Mouse (Mus musculus): ENCODE data around the gene Mymk.

Gene Mymk

DNA sequence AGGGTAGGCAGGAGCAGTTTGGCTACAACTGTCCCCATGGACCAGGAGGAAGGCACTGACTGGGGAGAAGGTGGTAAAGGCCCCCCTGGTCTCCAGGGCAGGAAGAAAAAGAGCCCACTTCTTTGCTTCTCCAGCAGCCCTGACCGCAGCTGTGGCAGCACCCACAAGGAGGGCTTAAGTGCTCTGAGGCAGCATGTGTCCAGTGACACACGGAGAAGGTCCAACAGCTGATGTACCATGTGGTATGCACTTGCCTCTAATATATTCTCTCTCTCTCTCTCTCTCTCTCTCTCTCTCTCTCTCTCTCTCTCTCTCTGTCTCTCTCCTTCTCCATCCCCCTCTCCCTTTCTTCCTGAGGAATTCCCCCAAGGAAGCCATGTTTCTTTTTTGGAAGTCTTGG is at the start of gene Mymk:
Mymk (minus strand) TSS at position 202 of the 400 bp plus-strand sequence.
- no peak for DNase-seq

DNA sequence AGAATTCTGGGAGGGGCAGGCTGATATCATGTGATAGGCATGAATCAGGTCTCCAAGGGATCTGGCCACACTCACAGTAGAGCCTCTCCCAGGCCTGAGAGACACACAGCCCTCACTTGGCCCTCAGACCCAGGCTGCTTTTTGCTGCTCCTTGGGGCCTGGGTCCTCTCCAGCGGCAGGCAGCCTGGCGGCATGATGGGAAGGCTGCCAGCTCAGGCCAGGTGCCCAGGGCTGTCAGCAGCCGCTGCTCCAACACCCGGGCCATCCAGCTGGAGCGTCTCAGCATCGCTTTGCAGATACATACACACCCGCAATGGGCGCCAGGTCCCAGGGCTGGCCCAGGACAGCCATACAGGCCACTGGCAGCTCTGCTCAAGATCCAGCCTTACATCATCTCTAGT is 48.3 kb upstream of the Mymk start:
- DNase-seq, result peak; percentile 23 to 33

DNA sequence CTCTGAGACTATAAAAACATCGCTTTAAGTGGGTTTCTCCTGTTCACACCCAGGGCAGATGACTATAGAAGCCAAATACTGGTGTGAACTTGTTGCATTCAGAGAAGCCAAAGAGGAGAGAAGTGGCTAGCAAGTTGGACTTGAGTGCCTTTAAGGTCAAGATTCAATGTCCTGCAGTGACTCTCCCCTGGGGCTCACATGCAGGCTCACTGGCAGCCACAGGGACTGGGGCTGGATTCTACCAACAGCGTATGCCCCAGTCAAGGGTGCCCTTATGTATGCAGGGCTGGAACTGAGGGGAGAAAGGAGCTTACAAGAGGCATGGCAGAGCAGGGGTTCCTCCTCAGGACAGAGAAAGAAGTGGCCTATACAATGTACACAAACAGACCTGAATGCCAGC is 47.8 kb upstream of the Mymk start:
- DNase-seq, result no peak

DNA sequence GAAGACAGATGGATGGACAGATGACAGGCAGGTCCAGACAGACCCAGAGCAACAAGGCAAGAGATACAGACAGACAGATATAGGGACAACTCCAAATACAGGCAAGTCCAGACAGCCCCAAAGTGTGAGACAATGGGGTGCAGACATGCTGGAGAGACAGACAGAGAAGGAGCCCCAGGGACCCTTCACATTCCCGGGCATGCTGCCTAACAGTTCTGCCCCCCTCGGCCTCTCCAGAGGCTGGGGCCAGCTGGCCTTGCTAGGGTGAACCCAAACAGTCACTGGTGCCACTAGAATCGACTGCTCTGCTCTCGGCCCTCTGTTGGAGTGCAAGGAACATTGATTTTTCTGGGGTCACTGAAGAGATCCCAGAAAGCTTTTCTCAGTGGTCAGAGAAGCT is 46.5 kb upstream of the Mymk start:
- no peak for DNase-seq

DNA sequence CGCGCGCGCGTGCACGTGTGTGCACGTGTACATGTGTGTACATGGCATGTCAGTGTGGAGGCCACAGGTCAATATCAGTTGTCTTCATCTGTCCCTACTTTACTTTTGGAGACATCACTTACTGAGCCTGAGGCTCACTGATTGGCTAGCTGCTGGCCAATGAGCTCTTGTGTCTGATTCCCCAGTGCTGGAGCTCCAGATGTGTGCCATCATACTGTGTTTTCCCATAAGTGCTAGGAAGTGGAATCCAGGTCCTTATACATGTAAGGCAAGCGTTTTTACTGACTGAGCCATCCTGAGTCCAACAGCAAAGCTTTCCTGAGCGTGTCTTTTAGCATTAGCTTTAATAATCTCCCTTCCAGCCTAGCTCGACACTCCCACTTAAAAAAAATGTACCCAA is 42.2 kb upstream of the Mymk start:
- no peak for DNase-seq

DNA sequence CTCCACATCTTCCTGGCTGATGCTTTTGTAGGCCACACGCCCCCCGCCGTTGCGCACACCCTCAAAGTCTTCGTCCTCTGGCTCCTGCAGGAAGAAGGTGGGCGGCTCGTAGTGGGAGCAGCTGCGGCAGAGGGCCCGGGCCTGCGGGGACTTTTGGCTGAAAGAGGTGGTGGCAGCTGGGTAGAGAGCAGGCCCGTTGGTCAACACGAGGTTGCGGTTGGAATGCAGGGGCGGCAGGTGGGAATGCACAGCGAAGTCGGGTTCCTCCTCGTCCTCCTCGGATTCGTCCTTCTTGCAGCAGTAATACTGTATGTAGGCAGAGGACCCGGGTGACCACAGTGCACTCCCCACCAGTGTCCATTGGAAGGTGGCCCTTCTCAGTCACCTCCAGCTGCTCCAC is 40.6 kb upstream of the Mymk start:
- no peak for DNase-seq

DNA sequence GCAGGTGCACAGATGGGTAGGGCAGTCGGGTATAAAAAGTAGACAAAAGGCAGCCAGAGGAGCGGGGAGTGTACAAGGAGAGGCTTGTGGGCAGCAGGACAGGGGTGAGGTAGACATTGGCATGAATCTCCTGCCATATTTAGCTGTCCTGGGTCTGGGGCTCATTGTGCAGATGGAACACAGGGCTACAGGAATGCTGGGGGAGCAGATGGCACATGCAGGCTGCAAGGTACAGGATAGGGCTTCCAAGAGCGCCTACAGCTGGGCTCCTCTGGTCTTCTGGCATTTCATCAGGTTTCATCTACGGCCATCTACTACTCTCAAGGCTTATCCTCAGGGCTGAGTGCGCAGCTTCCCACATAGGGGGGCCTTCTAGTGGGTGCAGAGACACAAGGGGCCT is 37.1 kb upstream of the Mymk start:
- no peak for DNase-seq

DNA sequence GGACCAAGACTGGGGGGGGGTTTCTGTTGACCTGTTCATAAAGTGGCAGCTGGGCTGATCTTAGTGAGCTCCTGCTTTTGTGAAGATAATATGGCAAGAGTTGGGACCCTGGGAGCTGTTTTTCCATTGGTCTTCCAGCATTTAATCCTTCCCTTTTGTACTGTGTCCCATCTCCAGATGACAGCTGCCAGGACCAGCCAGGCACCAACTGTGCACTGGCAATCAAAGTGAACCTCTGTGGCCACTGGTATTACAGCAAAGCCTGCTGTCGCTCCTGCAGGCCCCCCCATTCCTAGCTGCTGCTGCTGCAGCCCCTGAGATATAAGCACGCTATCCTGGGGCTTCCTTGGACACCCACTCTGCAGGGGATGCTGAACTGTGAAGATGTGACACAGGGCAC is 36.2 kb upstream of the Mymk start:
- no peak for DNase-seq

DNA sequence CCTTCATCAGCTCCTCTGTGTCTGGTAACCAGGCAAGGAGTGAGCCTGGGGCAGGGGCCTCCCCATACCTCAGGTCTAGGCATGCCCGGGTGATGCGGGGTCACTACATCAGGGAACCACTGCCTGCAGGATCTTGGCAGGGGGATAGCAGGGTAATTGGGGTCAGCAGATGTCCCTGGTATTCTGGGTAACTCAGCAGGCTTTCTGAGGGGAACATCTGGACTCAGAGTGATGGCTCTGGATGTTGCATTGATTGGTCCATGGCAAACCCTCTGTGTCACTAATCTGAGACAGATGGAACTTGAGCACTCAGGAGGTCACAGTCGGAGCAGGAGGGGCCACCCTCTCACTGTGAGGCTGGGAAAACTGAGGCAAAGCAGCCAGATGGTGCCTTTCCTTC is 34.8 kb upstream of the Mymk start:
- DNase-seq, result no peak

DNA sequence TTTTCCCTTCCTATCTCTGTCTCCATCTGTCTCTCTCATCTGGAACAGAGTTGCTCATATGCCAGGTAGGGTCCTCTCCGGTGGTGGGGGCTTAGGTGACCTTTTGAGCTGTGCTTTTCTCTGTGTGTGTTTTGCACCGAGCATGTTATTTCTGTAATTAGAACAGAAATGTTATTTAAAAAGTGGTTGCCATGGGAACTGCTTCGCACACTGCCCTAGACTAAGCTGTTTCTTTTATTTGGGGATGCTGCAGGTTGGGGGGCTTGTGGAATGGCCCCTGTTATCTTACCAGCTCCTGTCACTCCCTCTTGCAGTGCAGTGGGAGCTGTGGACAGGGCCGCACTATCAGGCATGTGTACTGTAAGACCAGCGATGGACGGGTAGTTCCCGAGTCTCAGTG is 31.6 kb upstream of the Mymk start:
- DNase-seq, result no peak

DNA sequence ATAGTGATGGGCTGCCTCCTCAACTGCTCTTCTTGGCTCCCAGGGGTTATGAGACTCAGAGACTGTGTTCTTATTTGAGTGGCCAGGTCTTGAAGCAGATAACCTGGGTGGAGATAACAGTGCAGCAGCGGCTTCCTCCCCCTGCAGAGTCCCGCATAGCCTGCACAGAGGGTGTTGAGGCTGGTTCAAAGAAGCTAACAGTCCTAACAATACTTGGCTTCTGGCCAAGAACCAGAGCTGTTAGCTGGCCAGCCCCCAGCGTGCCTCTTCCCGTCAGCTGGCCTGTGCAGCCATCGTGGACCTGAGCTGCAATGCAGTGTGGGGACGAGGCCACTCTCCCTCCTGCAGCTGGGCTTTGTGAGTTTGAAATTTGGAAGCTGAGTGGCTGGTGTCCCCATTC is 25.8 kb upstream of the Mymk start:
- peak; percentile 67 to 71 for DNase-seq

DNA sequence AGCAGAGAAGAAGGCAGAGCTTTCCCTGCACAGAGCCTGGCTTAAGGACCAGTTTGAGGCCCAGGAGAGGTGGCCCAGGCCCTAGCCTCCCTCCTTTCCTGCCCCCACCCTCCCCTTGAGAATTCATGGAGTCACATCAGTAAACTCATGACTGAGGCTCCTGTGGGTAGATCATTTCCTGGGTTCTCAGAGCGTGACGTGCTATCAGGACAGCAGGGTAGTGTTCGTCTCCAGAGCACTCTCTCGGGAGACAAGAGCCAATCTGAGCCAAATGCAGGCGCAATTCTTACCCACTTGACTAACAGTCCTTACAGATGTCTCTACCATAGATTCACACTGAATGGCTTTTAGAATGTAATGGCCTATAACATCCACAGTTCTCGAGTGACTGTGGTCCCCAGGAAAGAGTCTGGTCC is 25.3 kb upstream of the Mymk start:
- peak in 1 of 2 experiments; percentile 14 for DNase-seq

DNA sequence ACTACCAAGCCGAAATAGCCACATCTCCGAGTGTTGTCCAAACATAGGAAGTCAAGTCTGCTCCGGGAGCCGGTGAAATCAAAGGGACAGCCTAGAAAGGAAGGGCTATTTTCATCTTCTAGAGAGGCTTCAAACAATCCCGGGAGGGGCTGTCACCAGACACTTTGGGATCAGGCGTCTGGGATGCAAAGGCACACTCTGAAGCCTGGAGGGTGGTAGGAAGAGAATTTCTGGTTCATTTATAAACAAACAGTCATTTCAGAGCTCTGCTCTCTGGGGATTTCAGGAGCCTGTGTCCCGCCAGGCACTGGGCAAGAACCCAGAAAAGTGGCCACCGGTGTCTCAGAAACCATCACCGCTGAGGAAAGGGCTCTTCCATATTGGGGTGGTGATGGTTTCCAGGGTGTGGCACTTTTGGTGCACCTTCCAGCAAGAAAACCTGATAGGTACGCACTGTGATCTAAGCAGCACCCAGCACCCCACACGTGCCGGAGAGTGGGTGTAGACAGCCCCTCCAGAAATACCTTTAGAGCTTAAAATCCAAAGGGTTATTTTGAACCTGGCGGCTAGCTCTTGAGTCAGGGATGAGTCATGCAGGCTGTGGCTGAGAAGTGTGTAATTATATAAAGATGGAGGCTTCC is 24.5 kb upstream of the Mymk start:
- peak in 1 of 2 experiments; percentile 32 for DNase-seq

DNA sequence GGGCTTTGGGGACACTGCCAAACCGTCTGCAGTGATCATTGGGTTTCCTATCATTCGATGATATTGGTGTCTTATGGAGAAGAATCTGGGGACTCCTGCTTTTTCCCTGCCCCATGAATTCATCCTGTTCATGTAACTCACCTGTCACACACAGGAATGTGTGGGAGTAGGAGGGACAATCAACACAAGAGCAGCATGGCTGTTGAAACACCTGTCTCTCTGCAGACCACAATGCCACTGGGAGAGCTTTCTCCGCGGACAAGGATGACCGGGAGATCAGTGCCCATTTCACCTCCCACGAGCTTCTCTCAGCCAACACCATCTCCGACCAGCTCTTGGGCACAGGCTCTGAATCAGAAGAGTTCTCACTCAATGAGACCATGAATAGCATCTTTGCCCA is 23.2 kb upstream of the Mymk start:
- no peak for DNase-seq

DNA sequence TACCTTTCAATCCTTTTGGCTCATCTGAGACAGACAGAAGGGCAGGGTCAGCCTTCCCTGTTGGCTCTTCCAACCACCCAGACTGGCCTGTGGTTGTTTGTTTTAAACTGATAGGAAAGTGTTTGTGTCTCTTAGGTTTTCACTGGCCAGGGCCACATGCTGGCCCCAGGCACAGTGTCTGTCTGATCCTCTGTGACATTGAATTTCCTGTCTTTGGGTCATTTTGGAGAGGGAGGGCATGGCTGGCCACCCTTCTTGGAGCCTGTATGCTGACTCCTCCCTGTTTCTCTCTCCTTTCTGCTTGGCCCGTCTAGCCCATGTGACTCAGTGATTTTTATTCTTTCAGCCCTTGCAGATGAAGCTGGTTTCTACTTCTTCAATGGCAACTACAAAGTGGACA is 17.3 kb upstream of the Mymk start:
- DNase-seq, result no peak

DNA sequence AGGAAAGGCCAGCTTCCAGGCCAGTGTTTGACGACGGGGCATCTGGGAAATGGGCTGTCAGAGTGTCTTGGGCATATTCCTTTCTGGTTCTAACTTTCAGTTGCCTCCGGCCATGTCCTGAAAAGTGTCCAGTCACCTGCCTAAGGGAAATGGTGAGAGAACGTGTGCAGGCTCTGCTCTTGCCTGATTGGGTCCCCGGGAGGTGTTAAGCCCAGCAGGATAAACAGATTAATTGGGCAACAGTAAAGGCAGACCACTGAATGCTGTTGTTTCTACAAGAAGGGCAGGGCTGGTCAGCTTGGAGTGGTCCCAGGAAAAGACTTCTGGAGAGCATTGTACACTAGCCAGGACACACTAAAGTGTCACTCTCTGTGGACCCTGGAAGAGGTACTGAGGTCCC is 16.7 kb upstream of the Mymk start:
- DNase-seq, result no peak

DNA sequence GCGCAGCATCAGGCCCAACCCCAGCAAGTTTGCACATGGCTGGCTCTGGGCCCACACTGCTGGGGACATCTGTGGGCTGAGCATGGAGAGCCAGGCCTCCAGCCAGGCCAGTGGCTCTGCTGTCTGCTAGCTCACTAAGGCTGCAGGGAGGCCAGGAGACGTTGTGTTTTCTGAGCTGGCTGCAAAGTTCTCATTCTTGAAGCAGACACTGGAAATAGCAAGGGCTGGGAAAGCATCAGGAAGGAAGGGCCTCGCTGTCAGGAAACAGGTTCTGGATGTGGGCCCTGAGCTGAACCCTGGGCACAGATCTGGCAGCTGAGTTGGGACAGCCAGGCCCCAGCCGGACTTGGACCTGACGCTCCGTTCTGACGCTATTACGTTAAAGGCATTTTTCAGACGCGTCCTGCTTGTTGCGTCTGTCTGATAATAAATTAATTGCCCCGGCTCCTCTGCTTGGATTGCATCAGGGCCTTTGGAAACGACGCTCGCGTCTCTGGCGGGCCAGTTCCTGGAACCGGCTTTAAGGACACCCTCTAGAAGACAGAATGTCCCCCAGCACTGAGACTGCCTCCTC is 16.2 kb upstream of the Mymk start:
- DNase-seq, result peak; percentile 76 to 85

DNA sequence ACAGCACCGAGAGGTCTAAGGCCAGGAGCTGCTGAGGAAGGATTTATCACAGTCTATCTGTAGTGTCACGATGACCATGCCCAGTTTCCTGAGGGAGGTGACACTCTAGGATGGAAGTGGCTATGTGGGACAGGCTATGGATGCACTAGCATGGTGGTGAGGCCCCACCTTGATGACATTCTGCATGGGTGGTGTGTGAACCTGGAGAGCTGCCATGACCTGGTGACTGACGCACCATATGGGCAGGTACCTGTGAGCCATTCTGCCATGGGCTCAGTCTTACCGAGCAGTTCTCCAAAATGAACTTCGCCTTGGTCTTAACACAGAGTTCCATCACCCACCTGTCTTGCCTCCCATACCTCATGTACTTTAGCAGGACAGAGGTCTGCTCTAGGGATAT is 15.6 kb upstream of the Mymk start:
- no peak for DNase-seq

DNA sequence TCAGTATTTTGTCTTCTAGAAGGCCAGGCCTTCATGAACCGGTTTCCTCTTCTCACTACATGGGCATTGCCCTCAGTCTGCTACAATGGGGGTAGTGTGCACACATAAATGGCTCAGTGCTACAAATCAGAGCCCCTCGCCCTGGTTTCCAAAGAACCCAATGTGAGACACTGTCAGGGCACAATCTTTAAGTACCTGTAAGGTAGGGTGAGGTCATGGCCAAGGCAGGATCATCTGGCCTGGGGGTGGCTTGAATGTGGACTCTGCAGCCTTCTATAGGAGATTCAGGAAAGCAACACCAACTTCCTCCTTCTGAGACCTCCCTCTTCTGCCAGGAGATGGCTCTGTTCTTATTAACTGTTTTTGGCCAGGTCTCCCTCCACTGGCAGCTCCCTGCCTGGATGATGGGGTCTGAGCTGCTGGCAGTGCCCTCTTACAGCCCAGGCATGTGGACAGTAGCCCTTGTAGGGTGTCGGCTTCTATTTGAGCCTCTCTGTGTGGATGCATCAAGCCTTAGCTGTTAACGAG is 14.6 kb upstream of the Mymk start:
- DNase-seq, result no peak

DNA sequence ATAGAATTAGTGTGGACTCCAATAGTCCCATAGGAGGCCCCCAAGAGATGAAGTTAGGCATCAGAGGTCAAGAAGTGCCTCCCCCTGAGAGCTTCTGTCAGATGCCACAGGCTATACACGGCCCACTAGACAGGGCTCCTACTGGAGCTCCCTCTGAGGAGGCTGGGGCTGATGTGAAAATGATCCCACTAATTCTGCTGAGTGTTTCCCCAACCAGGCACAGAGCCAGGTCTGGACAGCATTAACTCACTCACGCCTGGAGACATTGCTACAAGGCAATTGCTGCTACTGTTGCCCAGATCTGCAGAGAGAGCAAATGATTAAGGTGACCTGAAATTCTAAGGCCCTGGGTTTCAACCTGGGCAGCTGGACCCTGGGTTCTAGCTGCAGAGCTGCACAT is 13.8 kb upstream of the Mymk start:
- peak; percentile 63 to 66 for DNase-seq

DNA sequence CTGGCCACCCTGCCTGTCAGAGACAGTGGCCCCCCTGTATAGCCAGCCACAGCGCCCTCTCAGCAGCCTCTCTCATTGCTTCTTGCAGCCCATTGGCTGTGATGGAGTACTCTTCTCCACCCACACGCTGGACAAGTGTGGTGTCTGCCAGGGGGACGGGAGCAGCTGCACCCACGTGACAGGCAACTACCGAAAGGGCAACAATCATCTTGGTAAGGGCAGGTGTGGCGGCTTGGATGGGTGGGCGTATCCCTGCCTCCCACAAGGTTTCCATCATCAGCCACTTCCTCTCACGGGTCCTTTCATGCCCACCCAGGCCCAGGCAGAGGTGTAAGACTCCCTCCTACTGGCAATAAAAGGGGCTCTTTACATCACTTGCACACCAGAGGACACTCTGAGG is 13.0 kb upstream of the Mymk start:
- DNase-seq, result peak in 1 of 2 experiments; percentile 23

DNA sequence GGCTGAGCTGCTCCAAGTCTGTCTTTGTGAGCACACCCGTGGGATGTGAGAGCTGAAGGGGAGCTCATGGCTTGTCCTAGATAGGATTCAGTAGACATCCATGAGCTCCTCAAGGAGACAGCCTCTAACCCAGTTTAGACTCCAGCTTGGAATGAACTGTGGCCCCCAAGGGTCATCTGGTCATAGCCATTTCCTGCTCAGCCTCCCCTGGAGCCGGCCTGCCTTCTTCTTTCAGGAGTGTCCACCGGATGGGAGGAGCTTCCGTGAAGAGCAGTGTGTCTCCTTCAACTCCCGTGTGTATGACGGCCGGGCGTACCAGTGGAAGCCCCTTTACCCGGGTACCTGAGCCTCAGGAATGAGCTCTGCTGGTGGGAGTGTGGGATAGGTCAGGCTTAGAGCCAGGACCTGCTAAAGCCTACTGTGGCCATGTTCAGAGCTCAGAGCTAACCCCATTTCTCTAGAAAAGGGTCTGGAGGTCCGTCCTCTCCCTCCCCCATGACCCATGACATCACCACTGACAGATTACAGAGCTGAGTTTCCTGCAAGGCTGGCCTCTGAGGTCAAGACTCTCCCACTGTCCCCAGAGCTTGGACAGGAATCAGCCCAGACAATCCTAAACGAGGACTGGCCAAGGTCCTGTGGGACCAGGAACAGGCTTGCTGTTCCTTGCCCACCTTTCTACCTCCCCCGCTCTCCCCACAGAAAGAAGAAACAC is 11.9 kb upstream of the Mymk start:
- peak; percentile 45 to 61 for DNase-seq

DNA sequence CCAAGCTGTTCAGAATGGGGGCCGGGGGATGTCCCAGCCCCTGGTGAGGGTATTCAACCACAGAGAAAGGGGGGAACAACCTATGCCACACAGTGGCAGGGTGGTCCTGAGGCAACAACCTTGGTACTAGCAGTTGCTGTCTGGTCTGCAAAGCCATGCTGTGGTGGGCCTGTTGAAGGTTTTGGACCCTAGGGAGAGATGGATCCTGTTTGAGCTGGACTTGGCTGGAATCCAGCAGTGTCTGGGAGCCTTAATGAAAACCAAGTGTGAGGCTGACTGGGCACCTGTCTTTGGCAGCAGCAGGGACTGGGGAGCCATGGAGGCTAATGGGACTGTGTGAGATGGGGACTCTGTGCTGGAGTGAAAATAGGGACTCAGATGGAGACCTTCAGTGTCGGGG is 7.7 kb upstream of the Mymk start:
- peak; percentile 59 to 70 for DNase-seq

DNA sequence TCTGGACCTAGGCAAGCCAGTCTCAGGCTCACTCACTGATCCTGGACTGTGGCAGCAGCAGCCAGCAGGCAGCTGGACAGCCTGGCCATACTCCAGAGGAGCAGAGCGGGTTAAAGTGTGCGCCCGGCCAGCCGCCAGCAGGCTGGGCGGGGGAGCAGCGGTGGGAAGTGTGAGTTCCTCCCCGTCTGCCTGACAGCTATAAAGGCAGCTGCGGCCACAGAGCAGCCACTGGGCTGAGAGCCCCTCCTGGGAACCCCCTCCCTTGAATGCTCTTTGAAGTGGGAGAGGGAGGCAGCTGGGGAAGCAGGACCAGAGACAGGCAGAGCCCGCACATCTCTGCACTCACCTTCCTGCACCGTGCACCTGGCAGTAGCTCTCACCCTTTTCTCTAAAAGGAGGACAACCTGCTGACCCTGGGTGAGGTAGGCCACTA is 7.2 kb upstream of the Mymk start, which contains the start of gene Adamtsl2:
Adamtsl2 (plus strand) TSS at position 228 of the 433 bp plus-strand sequence.
- DNase-seq, result peak; percentile 88 to 92

Data from kidney, postnatal 4 days (tissue).